19 mouse cellular contexts compared by ENCODE assay signal in the genomic region with DNA sequence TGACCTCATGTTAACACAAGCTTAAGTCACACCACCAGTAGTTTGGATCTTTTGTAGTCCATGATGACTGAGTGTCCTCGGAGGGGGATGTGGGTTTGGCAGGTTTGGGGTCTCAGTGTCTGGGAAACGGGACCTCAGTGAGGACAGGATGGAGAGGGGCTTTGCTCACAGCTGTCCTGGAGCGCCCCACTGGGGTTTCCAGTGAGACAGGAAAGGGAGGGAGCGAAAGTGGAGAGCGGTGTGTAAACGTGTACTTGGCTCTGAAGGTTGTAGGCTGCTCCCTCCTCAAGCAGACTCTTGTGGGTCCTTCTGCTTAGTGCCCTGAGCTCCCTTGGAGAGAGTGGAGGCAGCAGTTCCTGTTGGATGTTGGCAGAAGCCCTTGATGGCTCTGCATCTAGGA. TPM values are rescaled to one million over a fixed set of nuclear protein-coding genes. Genes with fewer than 3 reads are reported as not detected.
DNase-seq lines count a peak whose midpoint lies in the region; ATAC-seq and TF ChIP-seq lines count a peak whose summit lies in the region.
"Had no signal": no experiment of that assay in that cellular context is flagged by ENCODE, and none has a peak within 500 bp of the region (broad histone marks: within the 10 kb centered on the region; RNA-seq: fewer than 3 reads in every experiment).

No protein-coding gene starts in this region.

- no peaks in the 10 kb centered on the region for H3K36me3 ChIP-seq in spleen, adult 2 months (ENCODE audit: control insufficient read depth, insufficient read depth, low read length)
- H3K36me3 ChIP-seq in thymus, adult 2 months (ENCODE audit: control insufficient read depth, insufficient read depth, low read length) = 0 out of 2 replicates have a peak, but pooled peaks cover under 1% of the 10 kb centered on the region
- H3K36me3 ChIP-seq: heart, embryonic 13.5 days; hindbrain, embryonic 10.5 days; neural tube, embryonic 12.5 days had no signal

- H3K4me1 ChIP-seq in spleen, adult 2 months (ENCODE audit: control insufficient read depth, insufficient read depth, insufficient read length) = peaks cover 17% of the 10 kb centered on the region; the same call in 1 of the 2 replicates
- H3K4me1 ChIP-seq in thymus, adult 2 months (replicated peaks; ENCODE audit: control insufficient read depth, insufficient read depth, low read length) = peaks cover 41% of the 10 kb centered on the region

- DNase-seq in spleen, adult 2 months (ENCODE audit: low read depth in 1 of 2, low spot score in 2 of 2) = no peak
- no peak for DNase-seq in spleen, postnatal 36 days (ENCODE audit: low spot score in 2 of 2)
- DNase-seq in thymus, adult 2 months = peak; percentile 81
- no peak for DNase-seq in layer of hippocampus, adult 2 months (ENCODE audit: low spot score in 2 of 2)
- DNase-seq in frontal cortex, postnatal 36 days (ENCODE audit: low spot score in 2 of 2) = no peak
- DNase-seq: cerebellum, adult 9-11 months; kidney, adult 9 months; kidney, postnatal 4 days; lung, adult 2 months; right cerebral cortex, postnatal 14 days had no signal

- H3K27me3 ChIP-seq in spleen, adult 2 months (ENCODE audit: control insufficient read depth, insufficient read depth, low read length) = no peaks in the 10 kb centered on the region
- no peaks in the 10 kb centered on the region for H3K27me3 ChIP-seq in thymus, adult 2 months (ENCODE audit: control insufficient read depth, insufficient read depth, low read length)

- TF ChIP-seq CTCF in spleen, adult 2 months (IDR thresholded peaks at IDR 0.05; ENCODE audit: extremely low read depth, insufficient read depth, insufficient read length, insufficient replicate concordance) = no peak
- TF ChIP-seq CTCF in thymus, adult 2 months (IDR thresholded peaks at IDR 0.05; ENCODE audit: borderline replicate concordance, control insufficient read depth, extremely low read depth, insufficient read depth, low read length, poor library complexity) = no peak
- no peak for TF ChIP-seq CTCF in layer of hippocampus, adult 2 months (conservative IDR thresholded peaks at IDR 0.05)

- peak overlapping the region; percentile 42; the same call in 1 of the 2 replicates for H3K4me3 ChIP-seq in spleen, adult 2 months (ENCODE audit: extremely low read depth, insufficient read depth, insufficient read length)
- peak overlapping the region; percentile 49 for H3K4me3 ChIP-seq in thymus, adult 2 months (ENCODE audit: control insufficient read depth, insufficient read depth, low read length)
- no peak overlapping the region for H3K4me3 ChIP-seq in layer of hippocampus, adult 2 months
- H3K4me3 ChIP-seq: forebrain, embryonic 13.5 days; heart, embryonic 13.5 days; hindbrain, embryonic 10.5 days; neural tube, embryonic 12.5 days had no signal

- WGBS in spleen, adult 2 months = 43% methylated on average over 6 of the region's 6 CpGs
- WGBS in thymus, adult 2 months = 5% methylated on average over 6 of the region's 6 CpGs

- H3K27ac ChIP-seq in spleen, adult 2 months (ENCODE audit: insufficient read depth, low read length) = peak overlapping the region; percentile 76
- H3K27ac ChIP-seq in thymus, adult 2 months (ENCODE audit: control insufficient read depth, insufficient read depth, low read length) = peak overlapping the region; percentile 84
- H3K27ac ChIP-seq in layer of hippocampus, adult 2 months = no peak overlapping the region
- H3K27ac ChIP-seq: forebrain, embryonic 13.5 days; heart, embryonic 13.5 days; hindbrain, embryonic 10.5 days; neural tube, embryonic 12.5 days had no signal

- peak; percentile 3 for ATAC-seq in activated CD4-positive, CD25-positive, alpha-beta regulatory T cell, adult 4 months
- no peak for ATAC-seq in megakaryocyte progenitor cell, adult 5-6 weeks (replicated peaks; ENCODE audit: poor library complexity)
- ATAC-seq: forebrain, embryonic 13.5 days had no signal

- TF ChIP-seq POLR2A in spleen, adult 2 months (IDR thresholded peaks at IDR 0.05; ENCODE audit: low read depth, low read length) = no peak
- TF ChIP-seq POLR2A in thymus, adult 2 months (IDR thresholded peaks at IDR 0.05; ENCODE audit: control insufficient read depth, extremely low read depth, insufficient read depth, low read length, poor library complexity) = 0 out of 2 replicates have a peak, but pooled peaks have one; percentile 29

RNA-seq across cellular contexts. Expression of a gene that starts 5.3 kb away (rescaled TPM):
- 27.9 and 29.2 TPM in 2 replicates for polyA plus RNA-seq in spleen, adult 2 months (2012; rRNA removed)
- 10 to 100 TPM; 85.3 to 95.2 TPM for polyA plus RNA-seq in activated CD4-positive, CD25-positive, alpha-beta regulatory T cell, adult 4 months (2017; shearing (Covaris generic))
- 111 and 114 TPM in 2 replicates for polyA plus RNA-seq in thymus, adult 2 months (2012; rRNA removed)
- total RNA-seq in megakaryocyte progenitor cell, adult 5-6 weeks (2015) = 0.20 and 0.94 TPM in 2 replicates
- 0.20 and 0.21 TPM in 2 replicates for total RNA-seq in megakaryocyte progenitor cell, adult 5-6 weeks (2017)
- total RNA-seq in layer of hippocampus, adult 2 months (2021) = 1 to 10 TPM in 1 of 2 experiments, under 1 TPM in 1; 0.64 to 1.1 TPM
- total RNA-seq: midbrain, postnatal 0 days had no signal
- polyA plus RNA-seq: forebrain, embryonic 13.5 days; midbrain, postnatal 0 days had no signal

RNA-seq across cellular contexts. Expression of a gene that starts 14.9 kb away (rescaled TPM):
- polyA plus RNA-seq in spleen, adult 2 months (2012; rRNA removed) = 0.36 and 0.53 TPM in 2 replicates
- 1 to 10 TPM; 3.6 to 4.4 TPM for polyA plus RNA-seq in activated CD4-positive, CD25-positive, alpha-beta regulatory T cell, adult 4 months (2017; shearing (Covaris generic))
- polyA plus RNA-seq in thymus, adult 2 months (2012; rRNA removed) = 0.98 and 1.5 TPM in 2 replicates
- not detected in 2 replicates for total RNA-seq in megakaryocyte progenitor cell, adult 5-6 weeks (2015)
- not detected in 2 replicates for total RNA-seq in megakaryocyte progenitor cell, adult 5-6 weeks (2017)
- 1 to 10 TPM; 3.2 to 3.6 TPM for total RNA-seq in layer of hippocampus, adult 2 months (2021)
- total RNA-seq: megakaryocyte, adult 5-6 weeks; midbrain, postnatal 0 days had no signal
- polyA plus RNA-seq: forebrain, embryonic 13.5 days; heart, embryonic 13.5 days; hindbrain, embryonic 10.5 days; liver, embryonic 11.5 days; midbrain, postnatal 0 days; neural tube, embryonic 12.5 days had no signal
